Mouse (Mus musculus): ENCODE results near the gene Irf8. TPM values are rescaled to one million over a fixed set of nuclear protein-coding genes. Genes with fewer than 3 reads are reported as not detected.
A peak's percentile ranks its signal among the peaks of the same experiment; 100 is the strongest.
"Not testable (repeated sequence)": the region's sequence is repeated elsewhere in the genome, so short reads cannot be mapped to it uniquely, and the experiment has no call there.

Irf8 gene
- total RNA-seq, 2 experiments from 2014 or later, result 4.1 to 4.2 TPM

GRCm38 (mm10) chr8:120719586-120720236 lies 16.4 kb upstream of the Irf8 start:
- DNase-seq (ENCODE audit: extremely low spot score in 1 of 2, low spot score in 1 of 2), result no peak

- DNase-seq (ENCODE audit: extremely low spot score in 1 of 2, low spot score in 1 of 2), result no peak
Observed at GRCm38 (mm10) chr8:120723025-120723424, 13.1 kb upstream of the Irf8 start.

GRCm38 (mm10) chr8:120724096-120724495 lies 12.1 kb upstream of the Irf8 start:
- DNase-seq (ENCODE audit: extremely low spot score in 1 of 2, low spot score in 1 of 2), result not testable (repeated sequence)

GRCm38 (mm10) chr8:120724816-120725575 lies 11.2 kb upstream of the Irf8 start:
- no peak for DNase-seq (ENCODE audit: extremely low spot score in 1 of 2, low spot score in 1 of 2)

GRCm38 (mm10) chr8:120725576-120725950 lies 10.6 kb upstream of the Irf8 start:
- no peak for DNase-seq (ENCODE audit: extremely low spot score in 1 of 2, low spot score in 1 of 2)

- no peak for DNase-seq (ENCODE audit: extremely low spot score in 1 of 2, low spot score in 1 of 2)
Observed at GRCm38 (mm10) chr8:120726051-120726450, 10.1 kb upstream of the Irf8 start.

- DNase-seq (ENCODE audit: extremely low spot score in 1 of 2, low spot score in 1 of 2), result no peak
Observed at GRCm38 (mm10) chr8:120728488-120729160, 7.5 kb upstream of the Irf8 start.

GRCm38 (mm10) chr8:120731582-120731981 lies 4.6 kb upstream of the Irf8 start:
- DNase-seq (ENCODE audit: extremely low spot score in 1 of 2, low spot score in 1 of 2), result no peak

- no peak for DNase-seq (ENCODE audit: extremely low spot score in 1 of 2, low spot score in 1 of 2)
Observed at GRCm38 (mm10) chr8:120732068-120732467, 4.1 kb upstream of the Irf8 start.

GRCm38 (mm10) chr8:120736486-120736885 lies 328 bp downstream of the Irf8 start:
- peak in 1 of 2 experiments; percentile 17 for DNase-seq (ENCODE audit: extremely low spot score in 1 of 2, low spot score in 1 of 2)

- DNase-seq (ENCODE audit: extremely low spot score in 1 of 2, low spot score in 1 of 2), result no peak
Observed at GRCm38 (mm10) chr8:120737166-120737565, 1.0 kb downstream of the Irf8 start.

GRCm38 (mm10) chr8:120738771-120739170 lies 2.6 kb downstream of the Irf8 start:
- no peak for DNase-seq (ENCODE audit: extremely low spot score in 1 of 2, low spot score in 1 of 2)

GRCm38 (mm10) chr8:120739526-120739925 lies 3.4 kb downstream of the Irf8 start:
- DNase-seq (ENCODE audit: extremely low spot score in 1 of 2, low spot score in 1 of 2), result no peak

GRCm38 (mm10) chr8:120740579-120740978 lies 4.4 kb downstream of the Irf8 start:
- no peak for DNase-seq (ENCODE audit: extremely low spot score in 1 of 2, low spot score in 1 of 2)

- DNase-seq (ENCODE audit: extremely low spot score in 1 of 2, low spot score in 1 of 2), result no peak
Observed at GRCm38 (mm10) chr8:120741001-120741400, 4.8 kb downstream of the Irf8 start.

GRCm38 (mm10) chr8:120741815-120742530 lies 5.8 kb downstream of the Irf8 start:
- DNase-seq (ENCODE audit: extremely low spot score in 1 of 2, low spot score in 1 of 2), result no peak

- DNase-seq (ENCODE audit: extremely low spot score in 1 of 2, low spot score in 1 of 2), result no peak
Observed at GRCm38 (mm10) chr8:120743149-120743897, 7.2 kb downstream of the Irf8 start.

GRCm38 (mm10) chr8:120743898-120744290 lies 7.7 kb downstream of the Irf8 start:
- DNase-seq (ENCODE audit: extremely low spot score in 1 of 2, low spot score in 1 of 2), result no peak

GRCm38 (mm10) chr8:120744448-120744847 lies 8.3 kb downstream of the Irf8 start:
- DNase-seq (ENCODE audit: extremely low spot score in 1 of 2, low spot score in 1 of 2), result no peak

GRCm38 (mm10) chr8:120745226-120745625 lies 9.1 kb downstream of the Irf8 start:
- DNase-seq (ENCODE audit: extremely low spot score in 1 of 2, low spot score in 1 of 2), result no peak
